Mouse (Mus musculus) bone marrow macrophage, adult 2 months (primary cell): ENCODE results near the gene Vmn2r85.
"Not testable (repeated sequence)": the region's sequence is repeated elsewhere in the genome, so short reads cannot be mapped to it uniquely, and the experiment has no call there.

ENCODE experiments used
- CTCF ChIP-seq: IDR thresholded peaks from 2 replicates; pipeline ENCODE4 v1.5.1; 2012; ENCODE audit warnings: low read depth, mild to moderate bottlenecking, low read length, moderate library complexity
- POLR2A ChIP-seq: IDR thresholded peaks from 2 replicates; pipeline ENCODE4 v1.6.1; 2012; ENCODE audit warnings: mild to moderate bottlenecking, low read depth, low read length, borderline replicate concordance

DNA sequence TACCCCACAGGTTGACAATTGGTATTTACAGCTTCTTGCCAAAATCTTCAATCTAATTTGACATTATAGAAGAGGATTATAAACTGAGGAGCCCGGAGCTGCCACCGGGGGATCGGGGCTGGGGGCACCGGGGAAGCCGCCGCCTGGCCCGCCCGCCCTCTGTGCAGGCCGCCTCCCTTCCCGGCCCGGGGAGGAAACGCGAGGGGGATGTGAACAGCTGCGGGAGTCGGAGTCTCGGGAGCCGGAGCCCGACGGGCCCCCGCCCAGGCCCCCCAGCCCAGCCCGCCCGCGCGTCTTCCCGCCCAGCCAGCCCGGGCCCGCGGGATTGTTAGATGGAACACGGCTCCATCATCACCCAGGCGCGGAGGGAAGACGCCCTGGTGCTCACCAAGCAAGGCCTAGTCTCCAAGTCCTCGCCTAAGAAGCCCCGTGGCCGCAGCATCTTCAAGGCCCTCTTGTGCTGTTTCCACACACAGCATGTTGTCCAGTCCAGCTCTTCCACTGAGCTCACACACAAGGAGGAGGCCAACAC, 17.3 kb downstream of the Vmn2r85 start:
- not testable (repeated sequence) for TF ChIP-seq CTCF, POLR2A
